Mouse (Mus musculus): ENCODE results near the gene Nudt10.
"Not testable (repeated sequence)": the region's sequence is repeated elsewhere in the genome, so short reads cannot be mapped to it uniquely, and the experiment has no call there.

Nudt10 gene

DNA sequence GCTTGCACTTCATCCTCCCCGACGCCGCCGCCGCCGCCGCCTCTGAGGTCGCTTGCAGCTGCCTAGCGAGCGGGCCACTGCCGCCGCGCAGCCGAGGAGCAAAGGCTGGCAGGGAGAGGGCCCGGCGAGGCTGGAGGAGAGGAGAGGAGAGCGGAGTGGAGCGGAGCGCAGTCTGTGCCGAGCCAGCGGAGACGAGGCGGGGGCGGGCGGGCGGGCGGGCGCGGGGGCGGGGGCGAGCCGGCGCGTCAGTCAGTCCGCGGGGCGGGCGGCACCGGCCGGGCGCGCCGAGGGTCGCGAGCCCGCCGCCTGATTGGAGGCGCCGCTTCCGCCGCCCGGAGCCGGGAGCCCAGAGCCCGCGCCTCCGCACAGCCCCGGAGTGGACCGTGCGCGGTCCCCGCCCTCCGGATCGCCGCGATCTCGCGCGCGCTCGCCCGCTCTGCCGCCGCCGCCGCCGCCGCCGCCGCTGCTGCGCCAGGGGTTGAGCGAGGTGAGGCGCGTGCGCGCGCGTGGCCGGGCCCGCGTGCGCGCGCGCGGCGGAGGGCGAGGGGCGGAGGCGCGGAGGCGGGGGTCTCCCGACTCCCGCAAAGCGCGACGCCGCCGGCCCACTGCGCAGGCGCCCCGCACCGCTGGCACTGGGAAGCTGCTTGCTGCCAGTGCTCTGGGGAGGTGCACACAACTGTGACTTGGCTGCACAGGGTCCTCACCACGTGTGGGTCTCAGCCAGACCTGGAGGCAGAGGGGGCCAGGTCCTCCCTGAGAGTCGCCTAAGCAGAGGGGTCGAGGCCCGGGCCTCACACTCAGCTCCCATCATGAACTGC lies at the start of gene Nudt10:
Gene Nudt10 (minus strand): TSS at position 193 of the 818 bp plus-strand sequence.
- DNase-seq, result not testable (repeated sequence)

- DNase-seq, result not testable (repeated sequence)
Measured at GRCm38 (mm10) chrX:6172136-6172822, 536 bp downstream of the Nudt10 start.

GRCm38 (mm10) chrX:6171718-6172117 lies 1.1 kb downstream of the Nudt10 start:
- DNase-seq, result no peak
